Mouse (Mus musculus): Measurements from ENCODE around the gene Crabp1. TPM values are rescaled to one million over a fixed set of nuclear protein-coding genes. Genes with fewer than 3 reads are reported as not detected.

Gene Crabp1
- polyA plus RNA-seq, 1 experiment from 2014 or later = 78.1 TPM

- no peak for ATAC-seq (replicated peaks; ENCODE audit: low FRiP score)
- Histone ChIP-seq H3K27me3 (no peaks in the 10 kb centered on the region), H3K4me2 (no peak overlapping the region), H3K27ac (peak overlapping the region; percentile 5; the same call in 1 of the 2 replicates), H3K36me3 (no peaks in the 10 kb centered on the region), H3K9ac (no peak overlapping the region), H3K4me1 (peaks cover 24% of the 10 kb centered on the region), H3K9me3 (replicated peaks) (no peaks in the 10 kb centered on the region), H3K4me3 (replicated peaks) (no peak overlapping the region)
- 40% methylated on average over 15 of the region's 15 CpGs for WGBS
Observed at GRCm38 (mm10) chr9:54782504-54782903, 18.0 kb downstream of the Crabp1 start.

DNA sequence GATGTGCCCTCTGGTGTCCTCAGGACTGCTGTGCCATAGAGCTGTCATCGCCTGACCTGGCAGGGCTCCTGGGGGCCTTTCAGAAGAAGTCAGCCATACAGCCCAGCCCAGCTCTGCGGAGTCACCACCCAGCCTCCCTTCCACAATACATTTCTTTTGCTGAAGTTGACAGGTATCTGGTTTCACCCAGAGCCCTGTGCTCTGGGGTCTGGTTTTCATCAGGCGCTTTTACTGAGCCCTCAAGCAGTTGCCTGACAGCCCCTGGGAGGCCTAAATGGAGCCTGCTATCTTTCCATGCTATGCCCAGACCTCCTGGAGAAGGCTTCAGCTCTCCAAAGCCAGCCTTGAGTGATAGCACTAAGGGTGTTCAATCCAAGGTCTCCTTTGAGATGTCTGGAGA, 19.5 kb downstream of the Crabp1 start:
- Histone ChIP-seq H3K9ac (no peak overlapping the region), H3K27ac (no peak overlapping the region), H3K36me3 (no peaks in the 10 kb centered on the region), H3K4me1 (peaks cover 27% of the 10 kb centered on the region), H3K4me3 (replicated peaks) (no peak overlapping the region), H3K4me2 (no peak overlapping the region), H3K9me3 (replicated peaks) (no peaks in the 10 kb centered on the region), H3K27me3 (no peaks in the 10 kb centered on the region)
- peak; percentile 37 for ATAC-seq (replicated peaks; ENCODE audit: low FRiP score)
- WGBS = 41% methylated on average over 3 of the region's 3 CpGs

DNA sequence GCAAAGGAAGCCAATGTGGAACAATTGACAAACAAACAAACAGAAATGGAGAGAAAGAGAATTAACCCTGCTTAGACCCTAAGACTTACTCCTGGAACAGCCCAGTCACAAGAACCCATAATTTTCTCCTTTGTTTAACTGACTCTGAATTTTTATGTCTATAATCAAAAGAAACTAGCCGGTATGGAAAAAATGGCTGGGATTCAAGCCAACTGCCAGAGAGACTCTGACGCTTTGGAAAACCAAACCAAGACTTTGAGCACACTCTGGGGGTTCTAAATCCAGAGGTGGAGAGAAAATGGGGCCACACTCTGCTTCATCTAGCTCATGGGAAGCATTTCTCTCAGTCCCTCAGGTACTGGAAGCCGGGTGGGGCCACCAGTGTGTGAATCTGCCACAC, 20.7 kb downstream of the Crabp1 start:
- no peak overlapping the region for H3K4me3 ChIP-seq (replicated peaks)
- no peaks in the 10 kb centered on the region for H3K9me3 ChIP-seq (replicated peaks)
- peaks cover 27% of the 10 kb centered on the region for H3K4me1 ChIP-seq
- H3K27ac ChIP-seq = no peak overlapping the region
- H3K9ac ChIP-seq = no peak overlapping the region
- 72% methylated on average over 3 of the region's 3 CpGs for WGBS
- no peak for ATAC-seq (replicated peaks; ENCODE audit: low FRiP score)
- H3K4me2 ChIP-seq = no peak overlapping the region
- H3K36me3 ChIP-seq = no peaks in the 10 kb centered on the region
- H3K27me3 ChIP-seq = no peaks in the 10 kb centered on the region

GRCm38 (mm10) chr9:54786083-54786482, 21.5 kb downstream of the Crabp1 start:
- no peaks in the 10 kb centered on the region for H3K36me3 ChIP-seq
- no peak overlapping the region for H3K4me3 ChIP-seq (replicated peaks)
- no peak overlapping the region for H3K27ac ChIP-seq
- H3K4me1 ChIP-seq = peaks cover 27% of the 10 kb centered on the region
- H3K9ac ChIP-seq = no peak overlapping the region
- 68% methylated on average over 1 of the region's 1 CpGs for WGBS
- H3K27me3 ChIP-seq = no peaks in the 10 kb centered on the region
- H3K9me3 ChIP-seq (replicated peaks) = no peaks in the 10 kb centered on the region
- ATAC-seq (replicated peaks; ENCODE audit: low FRiP score) = no peak
- H3K4me2 ChIP-seq = no peak overlapping the region

GRCm38 (mm10) chr9:54787760-54788159, 23.2 kb downstream of the Crabp1 start:
- no peak overlapping the region for H3K4me3 ChIP-seq (replicated peaks)
- H3K9ac ChIP-seq = no peak overlapping the region
- no peaks in the 10 kb centered on the region for H3K9me3 ChIP-seq (replicated peaks)
- peaks cover 16% of the 10 kb centered on the region for H3K4me1 ChIP-seq
- ATAC-seq (replicated peaks; ENCODE audit: low FRiP score) = peak; percentile 19; the same call in 1 of the 2 replicates
- H3K27me3 ChIP-seq = no peaks in the 10 kb centered on the region
- H3K4me2 ChIP-seq = no peak overlapping the region
- no peaks in the 10 kb centered on the region for H3K36me3 ChIP-seq
- 42% methylated on average over 8 of the region's 8 CpGs for WGBS
- H3K27ac ChIP-seq = no peak overlapping the region

GRCm38 (mm10) chr9:54790271-54790670, 25.7 kb downstream of the Crabp1 start:
- no peak overlapping the region for H3K27ac ChIP-seq
- no peaks in the 10 kb centered on the region for H3K27me3 ChIP-seq
- H3K4me2 ChIP-seq = no peak overlapping the region
- peaks cover 10% of the 10 kb centered on the region; the same call in 1 of the 2 replicates for H3K4me1 ChIP-seq
- no peak overlapping the region for H3K4me3 ChIP-seq (replicated peaks)
- no peaks in the 10 kb centered on the region for H3K36me3 ChIP-seq
- no peaks in the 10 kb centered on the region for H3K9me3 ChIP-seq (replicated peaks)
- ATAC-seq (replicated peaks; ENCODE audit: low FRiP score) = no peak
- no peak overlapping the region for H3K9ac ChIP-seq
- WGBS = 62% methylated on average over 5 of the region's 5 CpGs

GRCm38 (mm10) chr9:54801460-54801961, 37.0 kb downstream of the Crabp1 start:
- H3K36me3 ChIP-seq = no peaks in the 10 kb centered on the region
- no peaks in the 10 kb centered on the region; the same call in 1 of the 2 replicates for H3K27me3 ChIP-seq
- no peak overlapping the region for H3K27ac ChIP-seq
- ATAC-seq (replicated peaks; ENCODE audit: low FRiP score) = no peak
- no peak overlapping the region for H3K4me3 ChIP-seq (replicated peaks)
- H3K4me2 ChIP-seq = no peak overlapping the region
- H3K4me1 ChIP-seq = peaks cover 4% of the 10 kb centered on the region; the same call in 1 of the 2 replicates
- H3K9me3 ChIP-seq (replicated peaks) = no peaks in the 10 kb centered on the region
- 31% methylated on average over 10 of the region's 10 CpGs for WGBS
- H3K9ac ChIP-seq = no peak overlapping the region

GRCm38 (mm10) chr9:54802749-54803679, 38.5 kb downstream of the Crabp1 start:
- H3K36me3 ChIP-seq = no peaks in the 10 kb centered on the region
- H3K4me2 ChIP-seq = no peak overlapping the region
- H3K27me3 ChIP-seq = no peaks in the 10 kb centered on the region; the same call in 1 of the 2 replicates
- no peaks in the 10 kb centered on the region for H3K9me3 ChIP-seq (replicated peaks)
- H3K27ac ChIP-seq = no peak overlapping the region
- ATAC-seq (replicated peaks; ENCODE audit: low FRiP score) = no peak
- no peak overlapping the region for H3K4me3 ChIP-seq (replicated peaks)
- no peak overlapping the region for H3K9ac ChIP-seq
- 60% methylated on average over 6 of the region's 6 CpGs for WGBS
- peaks cover 4% of the 10 kb centered on the region; the same call in 1 of the 2 replicates for H3K4me1 ChIP-seq

DNA sequence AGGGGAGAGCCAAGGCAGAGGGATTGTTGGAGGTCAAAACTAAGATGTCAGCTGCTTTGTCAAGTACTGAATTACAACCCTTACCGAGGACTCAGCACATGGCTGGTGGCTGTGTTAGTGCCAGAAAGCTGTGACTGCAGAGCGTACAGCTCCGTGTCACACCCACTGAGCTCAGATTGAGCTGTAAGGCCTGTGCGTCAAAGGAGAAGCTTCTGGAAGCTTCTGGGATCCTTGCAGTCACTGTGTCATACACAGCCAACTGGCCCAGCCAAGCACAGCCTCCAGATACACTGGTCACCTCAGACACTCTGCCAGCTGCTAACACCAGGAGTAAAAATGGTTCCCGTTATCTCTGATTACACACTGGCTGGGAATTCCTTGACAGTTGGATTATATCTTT, 39.8 kb downstream of the Crabp1 start:
- 72% methylated on average over 5 of the region's 5 CpGs for WGBS
- no peak for ATAC-seq (replicated peaks; ENCODE audit: low FRiP score)

GRCm38 (mm10) chr9:54807761-54808160, 43.2 kb downstream of the Crabp1 start:
- Histone ChIP-seq H3K4me1 (no peaks in the 10 kb centered on the region), H3K4me3 (replicated peaks) (no peak overlapping the region), H3K36me3 (no peaks in the 10 kb centered on the region), H3K4me2 (no peak overlapping the region), H3K27ac (no peak overlapping the region), H3K9me3 (replicated peaks) (no peaks in the 10 kb centered on the region), H3K9ac (no peak overlapping the region), H3K27me3 (no peaks in the 10 kb centered on the region)
- ATAC-seq (replicated peaks; ENCODE audit: low FRiP score) = no peak
- 51% methylated on average over 4 of the region's 4 CpGs for WGBS

More for the DNA sequence above, 39.8 kb downstream of the Crabp1 start:
- no peak overlapping the region for H3K4me2 ChIP-seq
- H3K27me3 ChIP-seq = no peaks in the 10 kb centered on the region; the same call in 1 of the 2 replicates
- H3K9ac ChIP-seq = no peak overlapping the region
- no peaks in the 10 kb centered on the region for H3K9me3 ChIP-seq (replicated peaks)
- no peak overlapping the region for H3K27ac ChIP-seq
- H3K4me3 ChIP-seq (replicated peaks) = no peak overlapping the region
- peaks cover 4% of the 10 kb centered on the region; the same call in 1 of the 2 replicates for H3K4me1 ChIP-seq
- H3K36me3 ChIP-seq = no peaks in the 10 kb centered on the region

DNA sequence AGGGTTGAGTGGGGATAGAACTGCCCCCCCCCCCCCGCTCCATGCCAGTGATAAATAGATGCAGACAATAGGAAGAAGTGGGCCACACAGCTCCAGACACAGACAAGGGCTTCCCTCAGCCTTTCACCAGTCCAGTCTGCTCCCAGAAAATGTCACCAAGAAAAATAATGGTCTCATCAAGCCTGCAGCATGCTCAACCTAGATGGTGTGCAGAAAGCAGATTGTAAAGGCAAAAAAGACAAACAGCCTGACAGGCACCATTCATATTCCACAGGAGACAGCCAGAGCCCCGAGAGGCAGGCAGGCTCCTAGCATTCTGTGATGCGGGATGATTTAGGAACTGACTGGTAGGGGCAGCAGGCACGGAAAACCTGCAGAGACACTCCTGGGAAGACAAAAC, 45.4 kb downstream of the Crabp1 start:
- no peak overlapping the region for H3K4me3 ChIP-seq (replicated peaks)
- H3K9ac ChIP-seq = no peak overlapping the region
- ATAC-seq (replicated peaks; ENCODE audit: low FRiP score) = no peak
- H3K9me3 ChIP-seq (replicated peaks) = no peaks in the 10 kb centered on the region
- H3K4me1 ChIP-seq = no peaks in the 10 kb centered on the region
- H3K4me2 ChIP-seq = no peak overlapping the region
- WGBS = 27% methylated on average over 4 of the region's 4 CpGs
- no peaks in the 10 kb centered on the region for H3K27me3 ChIP-seq
- H3K36me3 ChIP-seq = no peaks in the 10 kb centered on the region
- H3K27ac ChIP-seq = no peak overlapping the region

GRCm38 (mm10) chr9:54816508-54817201, 52.1 kb downstream of the Crabp1 start:
- Histone ChIP-seq H3K4me2 (no peak overlapping the region), H3K9ac (no peak overlapping the region), H3K4me1 (no peaks in the 10 kb centered on the region; the same call in 1 of the 2 replicates), H3K27ac (no peak overlapping the region), H3K4me3 (replicated peaks) (no peak overlapping the region), H3K36me3 (no peaks in the 10 kb centered on the region), H3K27me3 (peaks cover 23% of the 10 kb centered on the region), H3K9me3 (replicated peaks) (no peaks in the 10 kb centered on the region)
- 76% methylated on average over 10 of the region's 10 CpGs for WGBS
- ATAC-seq (replicated peaks; ENCODE audit: low FRiP score) = no peak

Data from kidney, embryonic 15.5 days (tissue).